Mouse (Mus musculus) small intestine, adult 2 months (tissue): ENCODE results near the gene Dlx5. TPM values are rescaled to one million over a fixed set of nuclear protein-coding genes. Genes with fewer than 3 reads are reported as not detected.
A peak's percentile ranks its signal among the peaks of the same experiment; 100 is the strongest.

Experiments
- H3K27ac ChIP-seq: fragments of 200-500 bp; 2 replicates; pipeline ENCODE4 v1.5.1; 2012; ENCODE audit warnings: low read depth, low read length, control low read depth, inconsistent platforms; ENCODE audit not compliant: insufficient read depth
- H3K27me3 ChIP-seq: fragments of 200-500 bp; 2 replicates; pipeline ENCODE4 v1.6.1; 2012; ENCODE audit warnings: mild to moderate bottlenecking, moderate library complexity, low read length, inconsistent platforms; ENCODE audit not compliant: control insufficient read depth, insufficient read depth
- H3K36me3 ChIP-seq: fragments of 200-500 bp; 2 replicates; pipeline ENCODE4 v1.6.1; 2012; ENCODE audit warnings: mild to moderate bottlenecking, low read length, control low read depth, inconsistent platforms; ENCODE audit not compliant: control insufficient read depth, insufficient read depth
- H3K4me1 ChIP-seq: fragments of 200-500 bp; 2 replicates; pipeline ENCODE4 v1.6.1; 2012; ENCODE audit warnings: low read length, inconsistent platforms, mixed read lengths; ENCODE audit not compliant: control insufficient read depth, insufficient read depth, insufficient read length
- H3K4me3 ChIP-seq: fragments of 200-500 bp; 2 replicates; pipeline ENCODE4 v1.5.1; 2012; ENCODE audit warnings: low read depth, mild to moderate bottlenecking, control low read depth, inconsistent platforms, low read length, moderate library complexity
- CTCF ChIP-seq: fragments of 200-500 bp; IDR thresholded peaks from 2 replicates; pipeline ENCODE4 v1.5.1; 2012; ENCODE audit warnings: low read depth, mild to moderate bottlenecking, control low read depth, inconsistent platforms, low read length, moderate library complexity, mixed read lengths; ENCODE audit not compliant: insufficient replicate concordance, insufficient read length; ENCODE audit errors: extremely low read depth
- POLR2A ChIP-seq: fragments of 200-500 bp; IDR thresholded peaks from 2 replicates; pipeline ENCODE4 v1.6.1; 2012; ENCODE audit warnings: low read depth, mild to moderate bottlenecking, control low read depth, inconsistent platforms, low read length, moderate library complexity
- WGBS: fragments of 180-500 bp; shearing (Covaris S2); methylation state at CpG from one replicate; pipeline ENCODE4 v1.1.7; 2018; 5-methylcytosine and 5-hydroxymethylcytosine counted together
- polyA plus RNA-seq: library from polyadenylated mRNA; depleted of rRNA; stranded (reverse); fragments of >200 nt; gene quantifications from 2 replicates; pipeline ENCODE4 v1.2.3, GENCODE M21; 2012; rRNA removed

The Dlx5 gene
- 0.11 TPM in 1 of 2 replicates, not detected in the other for polyA plus RNA-seq

- 2% methylated on average over 39 of the region's 42 CpGs for WGBS
- Histone ChIP-seq H3K36me3 (no peaks in the 10 kb centered on the region), H3K4me1 (peaks cover 2% of the 10 kb centered on the region), H3K27ac (no peak within 1 kb of the TSS), H3K27me3 (peaks cover 53% of the 10 kb centered on the region), H3K4me3 (peak within 1 kb of the TSS; percentile 32; the same call in 1 of the 2 replicates)
- TF ChIP-seq POLR2A (no peak), CTCF (no peak)
These were observed at the start of gene Dlx5 for GRCm38 (mm10) chr6:6881638-6882190. TSS of gene Dlx5 (minus strand) at chr6:6882085.

GRCm38 (mm10) chr6:6931507-6931906, 49.6 kb upstream of the Dlx5 start:
- Histone ChIP-seq H3K36me3 (no peaks in the 10 kb centered on the region), H3K27ac (no peak overlapping the region), H3K27me3 (no peaks in the 10 kb centered on the region), H3K4me1 (no peaks in the 10 kb centered on the region), H3K4me3 (no peak overlapping the region)
- WGBS, result 79% methylated on average over 4 of the region's 4 CpGs
- TF ChIP-seq POLR2A (no peak), CTCF (no peak)

- WGBS, result 78% methylated on average over 4 of the region's 4 CpGs
These were observed 48.9 kb upstream of the Dlx5 start for GRCm38 (mm10) chr6:6930831-6931230.

GRCm38 (mm10) chr6:6925264-6925663, 43.4 kb upstream of the Dlx5 start:
- TF ChIP-seq POLR2A (no peak), CTCF (no peak)
- Histone ChIP-seq H3K4me1 (no peaks in the 10 kb centered on the region), H3K27me3 (no peaks in the 10 kb centered on the region), H3K27ac (no peak overlapping the region), H3K36me3 (no peaks in the 10 kb centered on the region), H3K4me3 (no peak overlapping the region)
- WGBS, result 40% methylated on average over 1 of the region's 1 CpGs

More at GRCm38 (mm10) chr6:6930831-6931230, 48.9 kb upstream of the Dlx5 start:
- H3K36me3 ChIP-seq, result no peaks in the 10 kb centered on the region
- no peaks in the 10 kb centered on the region for H3K27me3 ChIP-seq
- H3K4me3 ChIP-seq, result no peak overlapping the region
- no peaks in the 10 kb centered on the region for H3K4me1 ChIP-seq
- H3K27ac ChIP-seq, result no peak overlapping the region
- TF ChIP-seq POLR2A (no peak), CTCF (no peak)

GRCm38 (mm10) chr6:6917334-6917733, 35.4 kb upstream of the Dlx5 start:
- H3K27ac ChIP-seq, result no peak overlapping the region
- TF ChIP-seq POLR2A (no peak), CTCF (no peak)
- no peaks in the 10 kb centered on the region for H3K27me3 ChIP-seq
- H3K4me3 ChIP-seq, result no peak overlapping the region
- 83% methylated on average over 4 of the region's 4 CpGs for WGBS
- no peaks in the 10 kb centered on the region for H3K4me1 ChIP-seq
- no peaks in the 10 kb centered on the region for H3K36me3 ChIP-seq

GRCm38 (mm10) chr6:6915526-6915915, 33.6 kb upstream of the Dlx5 start:
- Histone ChIP-seq H3K4me1 (no peaks in the 10 kb centered on the region), H3K27ac (no peak overlapping the region), H3K27me3 (no peaks in the 10 kb centered on the region), H3K36me3 (no peaks in the 10 kb centered on the region), H3K4me3 (no peak overlapping the region)
- 56% methylated on average over 9 of the region's 9 CpGs for WGBS
- TF ChIP-seq POLR2A, result no peak
- no peak for TF ChIP-seq CTCF

GRCm38 (mm10) chr6:6914849-6915525, 33.1 kb upstream of the Dlx5 start:
- no peak overlapping the region for H3K4me3 ChIP-seq
- H3K4me1 ChIP-seq, result no peaks in the 10 kb centered on the region
- H3K36me3 ChIP-seq, result no peaks in the 10 kb centered on the region
- 38% methylated on average over 5 of the region's 5 CpGs for WGBS
- no peak overlapping the region for H3K27ac ChIP-seq
- no peaks in the 10 kb centered on the region for H3K27me3 ChIP-seq
- TF ChIP-seq CTCF, result no peak
- no peak for TF ChIP-seq POLR2A

GRCm38 (mm10) chr6:6914304-6914703, 32.4 kb upstream of the Dlx5 start:
- TF ChIP-seq POLR2A, result no peak
- TF ChIP-seq CTCF, result no peak
- Histone ChIP-seq H3K27ac (no peak overlapping the region), H3K36me3 (no peaks in the 10 kb centered on the region), H3K4me3 (no peak overlapping the region), H3K27me3 (no peaks in the 10 kb centered on the region), H3K4me1 (no peaks in the 10 kb centered on the region)
- 41% methylated on average over 1 of the region's 1 CpGs for WGBS
